Mouse (Mus musculus): Measurements from ENCODE around the gene Mup4. TPM values are rescaled to one million over a fixed set of nuclear protein-coding genes. Genes with fewer than 3 reads are reported as not detected.
"Not testable (repeated sequence)": the region's sequence is repeated elsewhere in the genome, so short reads cannot be mapped to it uniquely, and the experiment has no call there.

Gene Mup4
- total RNA-seq (2017): not detected in 2 replicates

DNA sequence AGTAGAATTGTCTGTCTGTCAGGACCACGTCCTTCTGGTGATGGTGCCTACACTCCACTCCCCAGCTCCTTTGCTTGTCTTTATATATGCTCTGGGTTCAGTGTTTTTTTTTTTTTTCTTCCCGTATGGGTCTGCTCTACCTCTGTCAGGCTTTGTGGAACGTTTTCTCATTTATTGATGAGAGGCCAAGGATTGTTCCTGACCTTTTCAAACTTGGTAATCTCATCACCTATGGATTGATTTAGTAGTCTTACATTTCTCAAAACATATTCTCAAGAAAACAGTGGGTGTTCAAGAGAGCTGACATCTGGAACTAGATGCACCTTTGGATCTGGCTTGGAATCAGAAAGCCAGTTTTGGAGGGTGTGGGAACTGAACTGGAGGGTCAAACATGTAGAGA lies at the start of gene Mup4:
TSS of gene Mup4 (minus strand) at position 101 of the 400 bp plus-strand sequence.
- ATAC-seq (ENCODE audit: extremely low read depth, insufficient number of reproducible peaks, low FRiP score, poor library complexity, severe bottlenecking): no peak

DNA sequence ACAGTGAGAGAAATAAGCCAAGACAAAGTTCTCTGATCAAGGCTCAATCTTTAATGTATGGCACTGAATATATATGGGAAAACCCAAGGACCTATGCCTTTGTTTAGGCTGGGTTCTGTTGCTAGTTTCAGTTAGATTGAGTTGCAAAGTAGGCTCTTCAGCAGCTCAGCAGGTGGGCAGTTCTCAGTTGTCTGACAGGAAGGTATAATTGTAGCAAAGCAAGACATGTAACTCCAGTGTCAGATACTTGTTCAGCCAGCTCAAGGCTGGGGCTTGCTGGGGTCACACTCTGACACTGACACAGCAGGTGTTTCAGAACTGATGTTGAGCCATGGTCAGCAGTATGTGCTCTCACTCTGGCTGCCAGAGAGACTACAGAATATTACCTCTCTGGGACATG lies 37.4 kb upstream of the Mup4 start:
- ATAC-seq (ENCODE audit: extremely low read depth, insufficient number of reproducible peaks, low FRiP score, poor library complexity, severe bottlenecking): not testable (repeated sequence)

DNA sequence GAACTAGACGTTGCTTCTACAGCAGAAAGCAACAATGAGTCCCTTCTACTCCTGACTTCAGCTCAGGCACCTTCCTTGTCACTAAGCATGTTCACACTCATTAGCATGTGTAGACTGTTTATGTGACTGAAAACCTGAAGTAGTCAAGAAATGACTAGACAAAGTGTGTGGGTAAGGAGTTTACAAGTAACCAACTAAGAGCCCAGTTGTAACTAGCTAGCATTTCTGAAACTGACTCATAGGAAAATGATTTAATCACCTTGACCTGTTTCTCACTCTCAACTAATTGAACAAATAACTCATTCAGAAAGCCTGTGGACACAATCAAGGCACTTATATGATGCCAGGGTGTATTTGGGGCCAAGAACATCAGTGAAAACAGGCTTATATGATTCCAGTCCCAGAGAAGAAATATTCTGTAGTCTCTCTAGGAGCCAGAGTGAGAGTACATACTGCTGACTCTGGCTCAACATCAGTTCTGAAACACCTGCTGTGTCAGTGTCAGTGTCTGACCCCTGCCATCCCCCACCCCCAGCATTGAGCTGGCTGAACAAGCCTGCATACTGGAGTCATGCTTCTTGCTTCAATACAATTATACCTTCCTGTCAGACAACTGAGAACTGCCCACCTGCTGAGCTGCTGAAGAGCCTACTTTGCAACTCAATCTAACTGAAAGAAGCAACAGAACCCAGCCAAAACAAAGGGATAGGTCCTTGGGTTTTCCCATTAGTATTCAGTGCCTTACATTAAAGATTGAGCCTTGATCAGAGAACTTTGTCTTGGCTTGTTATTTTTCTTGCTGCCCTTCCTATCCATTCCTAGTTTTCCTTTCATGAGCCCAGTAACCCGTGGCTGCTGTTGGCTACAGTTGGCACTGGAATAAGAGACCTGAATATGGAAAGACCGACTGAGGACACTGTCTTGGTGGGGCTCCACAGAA lies 3.2 kb upstream of the Mup4 start, which contains the start of gene Mup6:
TSS of gene Mup6 (plus strand) at position 890 of the 940 bp plus-strand sequence.
- ATAC-seq (ENCODE audit: extremely low read depth, insufficient number of reproducible peaks, low FRiP score, poor library complexity, severe bottlenecking): no peak

DNA sequence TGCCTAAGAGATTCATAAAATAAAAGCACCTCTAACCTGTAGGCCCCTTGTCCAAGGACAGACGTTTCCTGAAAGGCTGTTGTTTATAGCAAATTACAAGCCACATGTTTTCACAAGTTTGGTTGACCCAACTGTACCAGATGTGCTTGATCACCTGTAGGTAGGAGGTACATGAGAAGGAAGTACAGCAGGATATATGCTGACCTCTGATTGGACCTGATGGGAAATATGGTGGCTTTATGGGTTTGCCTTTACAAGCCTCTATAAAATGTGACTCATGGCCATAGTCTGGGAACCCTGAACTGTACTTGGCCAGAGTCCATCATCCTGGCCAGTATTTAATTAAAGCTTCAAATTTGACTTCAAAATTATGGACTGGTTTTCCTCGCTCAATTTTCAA lies 23.0 kb downstream of the Mup4 start:
- ATAC-seq (ENCODE audit: extremely low read depth, insufficient number of reproducible peaks, low FRiP score, poor library complexity, severe bottlenecking): no peak

DNA sequence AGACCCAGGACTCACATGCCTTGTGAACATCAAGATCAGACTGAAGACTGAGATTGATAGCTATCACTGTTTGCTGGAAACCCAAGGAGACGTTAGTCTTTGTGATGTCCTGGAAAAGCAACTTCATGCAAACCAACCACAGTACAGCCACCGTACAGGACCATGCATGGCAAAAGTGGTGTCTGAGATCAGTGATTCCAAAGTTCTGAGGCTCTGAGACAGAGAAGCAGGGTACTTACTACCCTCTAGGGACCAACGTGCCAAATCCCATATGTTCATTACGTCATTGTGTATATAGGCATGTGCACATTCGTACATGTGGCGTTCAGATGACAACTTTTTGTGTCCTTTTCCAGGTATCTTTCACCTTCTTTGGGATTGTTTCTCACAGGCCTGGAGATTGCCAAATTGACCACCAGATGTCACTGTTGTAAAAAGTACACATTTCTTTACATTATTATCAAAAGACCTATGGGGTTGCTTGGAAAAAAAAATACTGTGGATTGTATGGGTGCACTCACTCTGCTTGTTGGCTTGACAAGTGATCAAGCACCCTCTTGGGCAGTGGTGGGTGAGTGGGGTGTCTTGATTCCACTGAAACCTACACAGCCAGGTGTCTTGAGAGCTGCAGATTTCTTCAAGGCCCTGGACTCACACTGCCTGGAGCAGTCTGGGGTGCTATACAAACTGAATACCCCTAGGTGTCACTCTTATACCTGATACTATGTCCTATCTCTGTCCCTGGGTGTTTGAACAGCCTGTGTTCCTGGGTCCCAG lies 27.8 kb downstream of the Mup4 start:
- peak; percentile 35; the same call in 1 of the 2 replicates for ATAC-seq (ENCODE audit: extremely low read depth, insufficient number of reproducible peaks, low FRiP score, poor library complexity, severe bottlenecking)

DNA sequence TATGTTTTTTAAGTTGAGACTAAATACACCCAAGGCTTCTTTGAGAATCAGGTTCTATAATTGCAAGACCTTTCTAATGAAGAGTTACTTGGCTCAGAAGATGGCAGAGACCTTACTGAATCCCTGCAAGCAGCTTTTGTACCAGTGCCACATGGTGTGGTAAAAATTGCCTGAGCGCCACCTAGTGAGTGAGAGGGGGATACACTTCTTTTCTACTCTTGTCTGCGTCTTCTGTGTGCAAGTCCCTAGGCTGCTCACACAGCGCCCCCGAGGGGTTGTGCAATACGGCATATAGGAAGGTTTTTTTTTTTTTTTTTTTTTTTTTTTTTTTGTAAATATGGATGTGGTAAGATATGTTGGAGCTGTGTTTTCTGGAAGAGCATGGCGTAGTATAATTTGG lies 32.2 kb downstream of the Mup4 start:
- peak; percentile 88 for ATAC-seq (ENCODE audit: extremely low read depth, insufficient number of reproducible peaks, low FRiP score, poor library complexity, severe bottlenecking)

DNA sequence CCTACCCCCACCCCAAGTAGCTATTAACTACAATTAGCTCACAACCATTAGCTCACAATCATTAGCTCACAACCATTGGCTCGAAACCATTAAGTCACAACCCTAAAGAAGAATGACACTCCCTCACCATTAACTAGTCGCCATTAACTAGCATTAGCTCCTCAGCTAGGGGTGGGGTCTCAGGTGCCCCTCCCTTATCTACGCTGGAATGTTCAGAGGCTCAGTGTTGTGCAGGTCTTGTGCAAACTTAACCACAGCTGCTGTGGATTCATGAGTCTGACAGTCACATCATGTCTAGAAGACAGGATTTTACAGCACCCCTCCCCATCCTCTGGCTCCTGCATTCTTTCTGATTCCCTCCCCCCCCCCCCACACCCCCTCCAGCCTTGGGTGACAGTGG lies 32.8 kb downstream of the Mup4 start:
- ATAC-seq (ENCODE audit: extremely low read depth, insufficient number of reproducible peaks, low FRiP score, poor library complexity, severe bottlenecking): no peak

DNA sequence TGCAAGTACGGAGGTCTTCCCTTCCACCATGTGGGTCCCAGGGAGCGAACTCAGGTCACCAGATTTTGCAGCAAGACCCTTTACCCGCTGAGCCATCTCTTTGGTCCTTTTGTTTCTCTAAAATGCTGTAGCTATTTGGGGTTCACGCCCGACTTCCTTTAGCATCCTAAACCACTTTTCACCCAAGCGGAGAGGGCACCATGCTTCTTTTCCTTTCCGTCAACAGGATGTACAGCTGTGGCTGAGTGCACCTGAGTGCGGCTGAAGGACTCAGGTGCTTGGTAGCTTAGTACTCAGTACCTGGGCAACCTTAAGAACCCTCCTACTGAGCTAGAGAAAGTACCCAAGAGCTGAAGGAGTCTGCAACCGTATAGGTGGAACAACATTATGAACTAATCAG lies 35.4 kb downstream of the Mup4 start:
- ATAC-seq (ENCODE audit: extremely low read depth, insufficient number of reproducible peaks, low FRiP score, poor library complexity, severe bottlenecking): peak; percentile 53; the same call in 1 of the 2 replicates

DNA sequence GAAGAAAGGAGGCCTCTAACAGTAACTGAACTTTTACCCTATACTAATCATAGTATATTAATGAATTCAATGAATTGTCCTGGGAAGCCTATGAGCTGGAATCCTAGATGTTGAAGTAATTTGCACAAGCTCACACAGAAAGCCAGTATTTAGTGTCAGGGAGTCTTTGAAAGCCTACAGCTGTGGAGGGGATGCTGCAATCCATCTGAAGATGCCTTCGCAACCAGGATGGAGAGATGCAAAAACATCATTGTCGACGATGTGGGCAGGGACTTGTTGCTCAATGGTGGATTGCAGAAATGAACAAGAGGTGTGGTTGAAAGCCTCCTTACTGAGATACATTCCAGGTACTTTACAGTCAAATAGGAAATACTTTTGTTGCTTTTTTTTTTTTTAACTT lies 42.5 kb downstream of the Mup4 start:
- no peak for ATAC-seq (ENCODE audit: extremely low read depth, insufficient number of reproducible peaks, low FRiP score, poor library complexity, severe bottlenecking)

DNA sequence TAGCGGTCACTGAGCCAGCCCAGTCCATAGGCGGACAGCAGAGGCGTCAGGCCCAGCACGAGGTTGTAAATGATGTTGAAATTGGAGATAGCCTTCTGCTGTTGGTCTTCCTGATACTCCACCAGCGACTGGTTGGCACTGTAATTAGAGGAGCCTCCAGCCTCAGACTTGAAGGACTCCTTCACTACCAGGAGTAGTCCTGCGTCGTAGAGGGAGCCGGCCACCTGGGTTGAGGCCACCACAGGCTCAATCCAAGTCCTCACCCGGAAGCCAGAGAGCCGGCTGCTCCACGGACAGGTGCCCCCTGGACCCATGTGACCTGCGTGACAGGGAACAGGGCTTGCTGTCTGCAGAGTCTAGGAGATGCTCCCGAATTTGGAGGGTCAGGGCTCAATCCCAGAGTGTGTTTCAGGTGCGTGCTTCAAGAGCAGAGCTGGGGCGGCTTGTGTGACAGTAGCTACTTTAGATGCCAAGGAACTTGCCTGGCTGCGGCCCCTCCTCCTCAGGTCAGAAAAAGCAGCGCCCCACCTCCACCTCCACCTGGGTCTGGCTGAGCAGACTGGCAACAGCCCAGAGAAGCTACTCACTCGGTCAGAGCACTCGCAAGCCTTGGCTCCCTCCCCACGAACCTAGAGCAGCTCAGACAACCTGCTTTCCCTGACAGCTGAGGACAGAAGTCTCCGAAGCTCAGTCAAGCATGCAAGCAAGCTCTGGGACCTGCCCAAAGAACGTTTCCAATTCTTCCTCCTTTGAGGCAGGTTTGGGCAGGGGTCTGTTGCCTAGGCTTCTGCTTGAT lies 45.7 kb downstream of the Mup4 start, which contains the start of gene Slc46a2:
TSS of gene Slc46a2 (minus strand) at position 449 of the 796 bp plus-strand sequence.
- no peak for ATAC-seq (ENCODE audit: extremely low read depth, insufficient number of reproducible peaks, low FRiP score, poor library complexity, severe bottlenecking)

DNA sequence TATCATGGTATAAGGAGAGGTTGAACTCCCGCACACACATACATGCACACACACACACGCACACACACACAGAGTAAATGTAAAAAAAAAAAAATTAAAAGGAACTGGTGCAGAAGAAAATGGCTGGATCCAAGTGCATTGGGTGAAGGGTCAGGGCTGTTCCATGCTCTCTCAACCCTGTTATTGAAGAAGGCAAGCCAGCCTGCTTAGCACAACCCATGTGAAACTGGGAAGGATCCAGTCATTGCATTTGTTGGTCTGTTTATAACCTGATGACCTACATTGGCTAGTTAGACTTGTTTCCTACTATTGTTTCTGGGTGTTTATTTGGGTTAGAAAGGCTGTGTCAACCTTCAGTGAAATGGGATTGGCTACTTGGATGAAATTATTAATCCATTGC lies 51.7 kb downstream of the Mup4 start:
- no peak for ATAC-seq (ENCODE audit: extremely low read depth, insufficient number of reproducible peaks, low FRiP score, poor library complexity, severe bottlenecking)

DNA sequence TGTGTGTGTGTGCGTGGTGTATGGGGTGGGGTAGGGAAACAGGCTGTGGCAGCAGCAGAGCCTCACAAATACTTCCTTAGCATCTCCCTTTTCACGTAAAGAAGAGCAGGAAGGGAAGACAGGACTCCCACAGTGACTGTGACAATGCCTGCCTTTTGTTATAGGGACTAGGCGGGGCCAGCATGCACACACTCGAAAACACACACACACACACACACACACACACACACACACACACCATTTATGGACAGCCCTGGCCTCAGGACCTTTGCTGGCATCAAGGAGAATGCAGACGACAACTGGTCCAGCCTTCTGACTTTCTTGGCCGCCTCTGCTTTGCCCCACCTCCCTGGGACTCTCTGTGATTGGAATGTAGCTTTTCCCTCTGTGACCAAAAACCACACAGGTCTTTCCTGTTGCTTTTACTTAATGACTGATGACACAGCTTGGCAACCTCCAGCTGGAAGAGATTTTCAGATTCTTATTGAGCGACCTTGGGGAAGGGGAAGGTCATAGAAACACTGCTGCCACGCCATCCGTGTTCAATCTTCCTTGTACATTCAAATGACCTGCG lies 52.8 kb downstream of the Mup4 start:
- ATAC-seq (ENCODE audit: extremely low read depth, insufficient number of reproducible peaks, low FRiP score, poor library complexity, severe bottlenecking): no peak

DNA sequence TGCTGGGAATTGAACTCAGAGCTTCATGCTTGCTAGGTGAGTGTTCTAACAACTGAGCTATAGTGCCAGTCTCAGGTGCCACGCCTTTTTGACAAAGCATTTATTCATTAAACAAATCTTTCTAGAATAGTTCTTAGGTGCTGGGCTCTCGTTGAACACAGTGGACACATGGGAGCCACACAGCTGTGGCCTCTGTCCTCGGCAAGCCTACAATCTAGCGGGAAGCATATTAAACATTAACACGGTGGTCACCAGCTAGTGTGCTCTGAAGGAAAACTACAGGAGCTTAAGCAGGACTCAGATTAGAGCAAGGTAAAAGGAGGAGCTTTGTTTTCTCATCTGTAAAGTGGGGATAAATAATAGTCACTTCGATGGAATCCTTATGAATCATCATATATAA lies 53.4 kb downstream of the Mup4 start:
- ATAC-seq (ENCODE audit: extremely low read depth, insufficient number of reproducible peaks, low FRiP score, poor library complexity, severe bottlenecking): no peak

Other genes with a start within 250 kb of the Mup4 start
- 30.2 and 44.9 TPM in 2 replicates for gene Inip, start 159.1 kb downstream of the Mup4 start, total RNA-seq (2017)
- gene Snx30, start 154.9 kb downstream of the Mup4 start, total RNA-seq (2017): 71.2 and 76.0 TPM in 2 replicates
- gene Slc46a2, start 45.7 kb downstream of the Mup4 start, total RNA-seq (2017): not detected in 2 replicates
- not detected in 2 replicates for gene Mup6, start 3.6 kb upstream of the Mup4 start, total RNA-seq (2017)
- not detected in 2 replicates for gene Mup7, start 109.8 kb upstream of the Mup4 start, total RNA-seq (2017)
- gene Mup2, start 193.6 kb upstream of the Mup4 start, total RNA-seq (2017): not detected in 2 replicates

Measured in neutrophil, adult 5-6 weeks (primary cell).